Mouse (Mus musculus): ENCODE data around the gene Enam. TPM values are rescaled to one million over a fixed set of nuclear protein-coding genes. Genes with fewer than 3 reads are reported as not detected.
A peak's percentile ranks its signal among the peaks of the same experiment; 100 is the strongest.

Enam gene
- total and polyA plus RNA-seq, 3 experiments, result not detected

GRCm38 (mm10) chr5:88553271-88554085, 65.7 kb downstream of the Enam start:
- peaks cover 27% of the 10 kb centered on the region for H3K79me2 ChIP-seq (ENCODE audit: control insufficient read depth, insufficient read depth, low read length, poor library complexity)
- no peaks in the 10 kb centered on the region for H3K27me3 ChIP-seq (ENCODE audit: control insufficient read depth in 1 of 2, insufficient read depth in 2 of 2, low read length in 2 of 2)
- H3K27ac ChIP-seq (ENCODE audit: control insufficient read depth, low read depth, low read length), result peak overlapping the region; percentile 95
- no peak for TF ChIP-seq GABPA (IDR thresholded peaks at IDR 0.05; ENCODE audit: low read depth, low read length)
- no peak for TF ChIP-seq KAT2A (conservative IDR thresholded peaks at IDR 0.05; ENCODE audit: low read depth, low read length)
- TF ChIP-seq MAZ (IDR thresholded peaks at IDR 0.05; ENCODE audit: low read depth, low read length), result peak; percentile 70
- no peak for TF ChIP-seq USF2 (IDR thresholded peaks at IDR 0.05; ENCODE audit: borderline replicate concordance in 1 of 2, insufficient read depth in 1 of 2, low read depth in 1 of 2, low read length in 2 of 2)
- 0 out of 4 replicates have a peak, but pooled peaks of 1 of the 2 experiments have one; percentile 19 for TF ChIP-seq EP300 (IDR thresholded peaks at IDR 0.05; ENCODE audit: low read depth in 1 of 2, low read length in 2 of 2)
- TF ChIP-seq MAX (IDR thresholded peaks at IDR 0.05; ENCODE audit: low read length), result 0 out of 2 replicates have a peak, but pooled peaks have one; percentile 4
- 0 out of 2 replicates have a peak, but pooled peaks have one; percentile 17 for TF ChIP-seq BHLHE40 (IDR thresholded peaks at IDR 0.05; ENCODE audit: borderline replicate concordance, low read depth, low read length)
- TF ChIP-seq GATA1 (IDR thresholded peaks at IDR 0.05; ENCODE audit: low read depth, low read length), result peak; percentile 56
- no peak for TF ChIP-seq ZKSCAN1 (IDR thresholded peaks at IDR 0.05; ENCODE audit: low read depth, low read length)
- H3K9ac ChIP-seq (ENCODE audit: control insufficient read depth, low read depth, low read length, poor library complexity, severe bottlenecking), result peak overlapping the region; percentile 95
- H3K4me3 ChIP-seq (ENCODE audit: control insufficient read depth in 1 of 2, insufficient read depth in 1 of 2, low read depth in 2 of 2, low read length in 2 of 2), result peak overlapping the region; percentile 45 to 94
- H3K36me3 ChIP-seq (ENCODE audit: control insufficient read depth in 1 of 2, insufficient read depth in 2 of 2, low read length in 2 of 2), result peaks cover 0 to 18% of the 10 kb centered on the region in 2 experiments; a peak in 2 of 4 replicates
- DNase-seq (ENCODE audit: low read depth, low spot score), result peak; percentile 67
- H3K4me1 ChIP-seq (ENCODE audit: control insufficient read depth in 1 of 2, insufficient read depth in 2 of 2, low read length in 2 of 2), result peaks cover 7 to 18% of the 10 kb centered on the region in 2 experiments; a peak in 2 of 4 replicates
- no peaks in the 10 kb centered on the region for H3K9me3 ChIP-seq (replicated peaks; ENCODE audit: insufficient read depth, low read length)

GRCm38 (mm10) chr5:88554086-88554886, 66.5 kb downstream of the Enam start, which contains the start of gene Utp3:
Gene Utp3, plus strand, starts transcription at chr5:88554462.
- Histone ChIP-seq H3K4me1 (ENCODE audit: control insufficient read depth in 1 of 2, insufficient read depth in 2 of 2, low read length in 2 of 2) (peaks cover 7 to 18% of the 10 kb centered on the region in 2 experiments; a peak in 2 of 4 replicates), H3K36me3 (ENCODE audit: control insufficient read depth in 1 of 2, insufficient read depth in 2 of 2, low read length in 2 of 2) (peaks cover 0 to 18% of the 10 kb centered on the region in 2 experiments; a peak in 2 of 4 replicates), H3K4me3 (ENCODE audit: control insufficient read depth in 1 of 2, insufficient read depth in 1 of 2, low read depth in 2 of 2, low read length in 2 of 2) (peak within 1 kb of the TSS; percentile 61 to 95), H3K9ac (ENCODE audit: control insufficient read depth, low read depth, low read length, poor library complexity, severe bottlenecking) (peak within 1 kb of the TSS; percentile 95), H3K9me3 (replicated peaks; ENCODE audit: insufficient read depth, low read length) (no peaks in the 10 kb centered on the region), H3K27me3 (ENCODE audit: control insufficient read depth in 1 of 2, insufficient read depth in 2 of 2, low read length in 2 of 2) (no peaks in the 10 kb centered on the region), H3K27ac (ENCODE audit: control insufficient read depth, low read depth, low read length) (peak within 1 kb of the TSS; percentile 95), H3K79me2 (ENCODE audit: control insufficient read depth, insufficient read depth, low read length, poor library complexity) (peaks cover 27% of the 10 kb centered on the region)
- DNase-seq (ENCODE audit: low read depth, low spot score), result peak; percentile 99
- TF ChIP-seq ZNF384 (IDR thresholded peaks at IDR 0.05; ENCODE audit: low read depth, low read length) (no peak), HCFC1 (IDR thresholded peaks at IDR 0.05; ENCODE audit: low read depth, low read length) (peak; percentile 97), MAFK (IDR thresholded peaks at IDR 0.05; ENCODE audit: borderline replicate concordance, low read depth, low read length) (no peak), MYB (IDR thresholded peaks at IDR 0.05; ENCODE audit: low read depth, low read length) (no peak), SMC3 (IDR thresholded peaks at IDR 0.05; ENCODE audit: low read depth, low read length) (no peak), POLR2AphosphoS2 (IDR thresholded peaks at IDR 0.05; ENCODE audit: low read length) (peak; percentile 65), RCOR1 (IDR thresholded peaks at IDR 0.05; ENCODE audit: low read depth, low read length) (0 out of 2 replicates have a peak, but pooled peaks have one; percentile 6), E2F4 (IDR thresholded peaks at IDR 0.05; ENCODE audit: borderline replicate concordance, low read depth, low read length) (peak; percentile 97), ZC3H11A (IDR thresholded peaks at IDR 0.05; ENCODE audit: low read depth, low read length) (no peak), TCF12 (IDR thresholded peaks at IDR 0.05; ENCODE audit: low read depth, low read length) (peak; percentile 78), POLR2AphosphoS5 (IDR thresholded peaks at IDR 0.05; ENCODE audit: borderline replicate concordance, low read depth, low read length) (no peak), ZKSCAN1 (IDR thresholded peaks at IDR 0.05; ENCODE audit: low read depth, low read length) (no peak), BHLHE40 (IDR thresholded peaks at IDR 0.05; ENCODE audit: borderline replicate concordance, low read depth, low read length) (no peak), GABPA (IDR thresholded peaks at IDR 0.05; ENCODE audit: low read depth, low read length) (no peak), RAD21 (IDR thresholded peaks at IDR 0.05; ENCODE audit: low read depth, low read length) (no peak), MXI1 (IDR thresholded peaks at IDR 0.05; ENCODE audit: low read depth, low read length) (peak; percentile 92), UBTF (IDR thresholded peaks at IDR 0.05; ENCODE audit: borderline replicate concordance, insufficient read depth, low read depth, low read length) (peak; percentile 89; the same call in 1 of the 2 replicates), CTCF (IDR thresholded peaks at IDR 0.05 in 2 of 3, conservative IDR thresholded peaks at IDR 0.05 in 1 of 3; ENCODE audit: control insufficient read depth in 1 of 3, insufficient read depth in 1 of 3, low read depth in 2 of 3, low read length in 3 of 3, poor library complexity in 1 of 3, severe bottlenecking in 1 of 3) (peak; percentile 55 to 78 (median 76)), ELF1 (IDR thresholded peaks at IDR 0.05; ENCODE audit: low read depth, low read length) (peak; percentile 95), JUND (IDR thresholded peaks at IDR 0.05; ENCODE audit: low read depth, low read length) (no peak)

Measured in MEL (cell line).